Mouse (Mus musculus) embryonic facial prominence, embryonic 14.5 days (tissue): Measurements from ENCODE around the gene Sh3tc1. TPM values are rescaled to one million over a fixed set of nuclear protein-coding genes. Genes with fewer than 3 reads are reported as not detected.

ENCODE experiments used
- ATAC-seq: fragments of 200-750 bp; cut with Nextera tagmentation; 2 replicates; pipeline ENCODE4 v1.8.0; 2017; ENCODE audit warnings: low read depth, moderate number of reproducible peaks, moderate TSS enrichment
- DNase-seq: peaks from one replicate; pipeline ENCODE4 v3.0.0-alpha.2; 2015; ENCODE audit warnings: low spot score
- H3K27ac ChIP-seq: fragments of 300-500 bp; sonication (generic); replicated peaks from 2 replicates; pipeline ENCODE4 v1.5.1; 2014; ENCODE audit warnings: low read depth, mild to moderate bottlenecking, low read length, moderate library complexity
- H3K27me3 ChIP-seq: fragments of 300-500 bp; sonication (generic); replicated peaks from 2 replicates; pipeline ENCODE4 v1.6.1; 2014; ENCODE audit warnings: low read length; ENCODE audit not compliant: control insufficient read depth, insufficient read depth
- H3K36me3 ChIP-seq: fragments of 300-500 bp; sonication (generic); 2 replicates; pipeline ENCODE4 v1.6.1; 2014; ENCODE audit warnings: low read length, mixed read lengths; ENCODE audit not compliant: control insufficient read depth, insufficient read depth
- H3K4me1 ChIP-seq: fragments of 300-500 bp; sonication (generic); 2 replicates; pipeline ENCODE4 v1.6.1; 2014; ENCODE audit warnings: antibody characterized with exemption, low read length; ENCODE audit not compliant: control insufficient read depth, insufficient read depth
- H3K4me2 ChIP-seq: fragments of 300-500 bp; sonication (generic); 2 replicates; pipeline ENCODE4 v1.6.1; 2014; ENCODE audit warnings: low read depth, mild to moderate bottlenecking, low read length, moderate library complexity, mixed read lengths
- H3K4me3 ChIP-seq: fragments of 300-500 bp; sonication (generic); 2 replicates; pipeline ENCODE4 v1.5.1; 2014; ENCODE audit warnings: low read depth, mild to moderate bottlenecking, low read length
- H3K9ac ChIP-seq: fragments of 300-500 bp; sonication (generic); 2 replicates; pipeline ENCODE4 v1.6.1; 2014; ENCODE audit warnings: low read depth, mild to moderate bottlenecking, low read length, moderate library complexity, mixed read lengths
- H3K9me3 ChIP-seq: fragments of 300-500 bp; sonication (generic); 2 replicates; pipeline ENCODE4 v1.6.1; 2016; ENCODE audit warnings: low read length; ENCODE audit not compliant: control insufficient read depth
- WGBS: fragments of 180-500 bp; shearing (Covaris S2); extraction: QIAGEN DNeasy Blood & Tissue Kit; methylation state at CpG from one replicate; pipeline ENCODE4 v1.1.7; 2014; 5-methylcytosine and 5-hydroxymethylcytosine counted together
- polyA plus RNA-seq: library from polyadenylated mRNA; unstranded; fragments of >200 nt; fragmentation: Nextera tagmentation; extraction: Ambion mirVana; gene quantifications from 2 replicates; pipeline ENCODE4 v1.2.1, GENCODE M21; 2014

Gene Sh3tc1
- 5.1 and 5.3 TPM in 2 replicates for polyA plus RNA-seq

GRCm38 (mm10) chr5:35739536-35740278 is at the start of gene Sh3tc1:
TSS of gene Sh3tc1 (minus strand) at chr5:35739987.
- DNase-seq: no peak
- Histone ChIP-seq H3K9me3 (no peaks in the 10 kb centered on the region), H3K27ac (no peak within 1 kb of the TSS), H3K27me3 (peaks cover 18% of the 10 kb centered on the region), H3K36me3 (no peaks in the 10 kb centered on the region), H3K4me3 (no peak within 1 kb of the TSS), H3K9ac (no peak within 1 kb of the TSS), H3K4me2 (no peak within 1 kb of the TSS), H3K4me1 (peaks cover 5% of the 10 kb centered on the region)
- 19% methylated on average over 9 of the region's 10 CpGs for WGBS
- ATAC-seq: peak; percentile 56; the same call in 1 of the 2 replicates

DNA sequence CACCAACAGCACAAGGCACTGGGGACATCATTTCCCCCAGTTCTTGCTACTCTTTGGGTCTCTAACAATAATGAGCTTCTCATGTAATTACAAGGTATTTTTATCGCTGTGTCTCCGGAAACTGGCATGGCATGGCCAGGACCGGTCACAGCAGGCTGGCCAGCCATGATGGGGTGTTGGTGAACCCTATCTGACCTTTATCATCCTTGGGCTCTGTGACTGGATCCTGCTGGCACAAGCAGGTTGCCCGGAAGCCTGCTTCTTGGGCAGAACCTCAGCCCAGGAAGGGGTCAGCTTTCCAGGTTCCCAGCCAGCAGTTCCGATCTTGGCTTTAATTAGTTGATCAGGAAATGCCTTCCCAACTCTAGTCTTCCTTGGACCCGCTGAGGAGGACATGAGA is 48.9 kb upstream of the Sh3tc1 start:
- no peak overlapping the region for H3K4me2 ChIP-seq
- WGBS: 73% methylated on average over 6 of the region's 6 CpGs
- H3K4me1 ChIP-seq: no peaks in the 10 kb centered on the region
- no peak for ATAC-seq
- H3K9me3 ChIP-seq: no peaks in the 10 kb centered on the region
- no peaks in the 10 kb centered on the region for H3K36me3 ChIP-seq
- H3K4me3 ChIP-seq: no peak overlapping the region
- H3K9ac ChIP-seq: no peak overlapping the region
- no peaks in the 10 kb centered on the region for H3K27me3 ChIP-seq
- DNase-seq: no peak
- no peak overlapping the region for H3K27ac ChIP-seq

DNA sequence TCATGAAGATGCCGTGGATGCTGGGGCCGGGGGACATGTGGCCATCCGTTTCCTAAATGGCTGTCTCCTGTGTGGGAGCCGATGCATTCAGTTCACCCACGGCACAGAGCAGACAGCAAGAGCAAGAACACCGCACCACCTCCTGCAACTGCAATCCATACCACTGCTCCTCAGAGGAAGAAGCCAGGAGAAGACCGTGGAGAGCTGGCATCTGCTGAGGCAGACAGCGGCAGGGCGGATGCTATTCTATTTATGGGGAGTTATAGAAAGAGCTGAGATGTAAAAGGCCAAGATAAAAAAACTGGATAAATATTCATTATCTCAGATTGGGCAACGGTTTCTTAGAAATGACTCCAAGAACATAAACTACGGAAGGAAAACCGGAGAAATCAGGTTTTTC is 48.1 kb upstream of the Sh3tc1 start:
- no peaks in the 10 kb centered on the region for H3K27me3 ChIP-seq
- H3K4me1 ChIP-seq: no peaks in the 10 kb centered on the region
- no peak for DNase-seq
- no peaks in the 10 kb centered on the region for H3K9me3 ChIP-seq
- 85% methylated on average over 12 of the region's 12 CpGs for WGBS
- no peak overlapping the region for H3K4me2 ChIP-seq
- no peak overlapping the region for H3K27ac ChIP-seq
- H3K9ac ChIP-seq: no peak overlapping the region
- no peaks in the 10 kb centered on the region for H3K36me3 ChIP-seq
- no peak for ATAC-seq
- no peak overlapping the region for H3K4me3 ChIP-seq

GRCm38 (mm10) chr5:35785853-35786252 is 46.1 kb upstream of the Sh3tc1 start:
- H3K4me3 ChIP-seq: no peak overlapping the region
- no peaks in the 10 kb centered on the region for H3K27me3 ChIP-seq
- WGBS: 56% methylated on average over 7 of the region's 7 CpGs
- no peak for DNase-seq
- no peaks in the 10 kb centered on the region for H3K4me1 ChIP-seq
- no peak overlapping the region for H3K9ac ChIP-seq
- no peaks in the 10 kb centered on the region for H3K36me3 ChIP-seq
- no peak overlapping the region for H3K27ac ChIP-seq
- no peak for ATAC-seq
- H3K9me3 ChIP-seq: no peaks in the 10 kb centered on the region
- no peak overlapping the region for H3K4me2 ChIP-seq

GRCm38 (mm10) chr5:35782648-35783180 is 42.9 kb upstream of the Sh3tc1 start:
- WGBS: 56% methylated on average over 10 of the region's 10 CpGs
- ATAC-seq (no peak), DNase-seq (no peak)
- Histone ChIP-seq H3K9me3 (no peaks in the 10 kb centered on the region), H3K4me3 (no peak overlapping the region), H3K27ac (no peak overlapping the region), H3K27me3 (no peaks in the 10 kb centered on the region), H3K4me2 (no peak overlapping the region), H3K36me3 (no peaks in the 10 kb centered on the region), H3K4me1 (no peaks in the 10 kb centered on the region), H3K9ac (no peak overlapping the region)

DNA sequence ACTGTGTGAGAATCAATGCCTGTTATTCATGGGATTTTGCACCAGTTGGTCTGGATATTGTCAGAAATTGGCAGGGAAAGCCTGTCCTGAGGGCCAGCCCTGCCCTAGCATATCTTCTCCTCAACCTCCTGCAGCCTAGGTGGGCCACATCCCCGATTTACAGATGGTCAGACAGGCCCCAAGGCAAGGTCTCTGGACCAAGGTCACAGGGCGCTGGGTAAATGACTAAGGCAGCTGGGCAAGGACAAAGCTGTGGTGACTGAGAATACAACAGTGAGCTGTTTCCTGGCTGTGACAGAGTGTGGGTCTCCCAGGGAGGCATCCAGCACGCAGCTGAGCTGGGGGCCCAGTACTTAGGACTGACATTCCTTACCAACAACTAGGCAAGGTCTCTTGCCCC is 41.3 kb upstream of the Sh3tc1 start:
- Histone ChIP-seq H3K27me3 (no peaks in the 10 kb centered on the region), H3K36me3 (no peaks in the 10 kb centered on the region), H3K4me2 (no peak overlapping the region), H3K4me1 (no peaks in the 10 kb centered on the region), H3K9me3 (no peaks in the 10 kb centered on the region), H3K27ac (no peak overlapping the region), H3K9ac (no peak overlapping the region), H3K4me3 (no peak overlapping the region)
- no peak for DNase-seq
- ATAC-seq: no peak
- 62% methylated on average over 3 of the region's 3 CpGs for WGBS

DNA sequence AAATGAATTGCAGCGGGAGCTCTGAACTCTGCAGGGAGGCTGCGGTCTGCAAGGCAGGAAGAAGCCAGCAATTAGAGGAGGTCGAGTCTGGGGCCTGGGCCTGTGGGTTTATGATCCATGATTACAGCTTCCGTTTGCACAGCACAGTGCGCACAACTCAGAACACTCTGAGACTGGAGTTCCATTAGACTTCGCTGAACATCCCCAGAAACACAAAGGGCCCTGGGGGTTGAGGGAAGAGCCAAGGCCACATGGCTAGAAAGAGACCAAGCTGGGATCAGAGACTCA is 34.3 kb upstream of the Sh3tc1 start:
- Histone ChIP-seq H3K4me2 (0 out of 2 replicates have a peak overlapping the region, but pooled peaks have one; percentile 14), H3K27ac (no peak overlapping the region), H3K9ac (no peak overlapping the region), H3K4me1 (peaks cover 10% of the 10 kb centered on the region; the same call in 1 of the 2 replicates), H3K4me3 (no peak overlapping the region), H3K27me3 (no peaks in the 10 kb centered on the region; the same call in 1 of the 2 replicates), H3K36me3 (no peaks in the 10 kb centered on the region), H3K9me3 (no peaks in the 10 kb centered on the region)
- WGBS: 35% methylated on average over 6 of the region's 6 CpGs
- peak; percentile 41 for ATAC-seq
- DNase-seq: peak; percentile 42

DNA sequence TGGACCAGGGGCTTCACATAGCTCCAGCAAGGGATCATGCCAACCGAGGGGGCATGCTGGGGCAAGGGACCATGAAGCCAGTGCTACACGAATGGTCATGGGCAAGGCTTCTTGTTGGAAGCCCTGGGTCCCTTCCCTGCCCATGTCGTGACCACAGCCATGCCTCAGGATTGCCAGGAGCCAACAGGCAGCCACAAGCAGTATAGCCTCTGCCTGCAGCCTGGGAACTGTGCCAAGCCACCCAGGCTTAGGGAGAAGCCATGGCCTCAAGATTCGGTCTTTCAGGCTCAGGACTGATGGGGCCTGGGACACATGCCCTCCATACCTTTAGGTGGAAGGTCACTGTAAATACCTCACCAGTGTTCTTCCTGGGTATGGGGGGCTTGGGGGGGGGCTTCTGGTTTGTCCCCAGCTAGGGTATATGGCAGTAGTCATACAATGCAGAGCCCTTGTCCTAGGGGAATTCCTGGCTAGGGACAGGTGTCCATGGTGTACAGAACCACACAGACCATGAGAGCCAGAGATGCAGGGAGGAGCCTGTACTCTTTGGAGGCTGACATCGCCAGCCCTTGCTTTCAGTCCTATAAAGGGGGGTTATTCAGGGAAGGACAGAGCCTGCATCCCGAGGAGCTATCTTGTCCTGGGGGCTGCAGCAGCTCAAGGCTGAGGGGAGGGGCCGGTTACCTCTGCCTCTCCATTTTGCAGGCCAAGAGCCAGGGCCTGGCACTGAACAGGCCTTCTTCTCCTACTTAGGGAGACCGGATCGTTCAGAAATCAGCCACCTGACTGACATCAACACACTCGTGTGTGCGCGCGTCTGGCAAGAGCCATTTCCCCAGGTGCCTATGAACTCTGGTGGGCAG is 33.7 kb upstream of the Sh3tc1 start:
- Histone ChIP-seq H3K36me3 (no peaks in the 10 kb centered on the region), H3K9me3 (no peaks in the 10 kb centered on the region), H3K4me2 (0 out of 2 replicates have a peak overlapping the region, but pooled peaks have one; percentile 14), H3K4me1 (peaks cover 10% of the 10 kb centered on the region; the same call in 1 of the 2 replicates), H3K4me3 (no peak overlapping the region), H3K27ac (no peak overlapping the region), H3K9ac (no peak overlapping the region), H3K27me3 (no peaks in the 10 kb centered on the region; the same call in 1 of the 2 replicates)
- 65% methylated on average over 13 of the region's 13 CpGs for WGBS
- ATAC-seq (peak; percentile 51; the same call in 1 of the 2 replicates), DNase-seq (peak; percentile 70)
